Mouse (Mus musculus) heart, adult 2 months (tissue): Measurements from ENCODE around the gene BC034090. TPM values are rescaled to one million over a fixed set of nuclear protein-coding genes. Genes with fewer than 3 reads are reported as not detected.
"Not testable (repeated sequence)": the region's sequence is repeated elsewhere in the genome, so short reads cannot be mapped to it uniquely, and the experiment has no call there.

Experiments
- DNase-seq, 2 experiments: peaks; one replicate each; pipeline ENCODE4 v3.0.0; 2021
- H3K27ac ChIP-seq: fragments of 200-600 bp; 2 replicates; pipeline ENCODE4 v1.8.1; 2022
- H3K27me3 ChIP-seq: fragments of 200-500 bp; 2 replicates; pipeline ENCODE4 v1.6.1; 2012; ENCODE audit warnings: mild to moderate bottlenecking, low read length, inconsistent platforms, mixed read lengths; ENCODE audit not compliant: control insufficient read depth, insufficient read depth
- H3K36me3 ChIP-seq: fragments of 200-500 bp; 2 replicates; pipeline ENCODE4 v1.6.1; 2012; ENCODE audit warnings: low read length, inconsistent platforms; ENCODE audit not compliant: control insufficient read depth, insufficient read depth
- H3K4me1 ChIP-seq: fragments of 200-500 bp; 2 replicates; pipeline ENCODE4 v1.6.1; 2011; ENCODE audit warnings: low read length; ENCODE audit not compliant: control insufficient read depth, insufficient read depth
- H3K4me3 ChIP-seq: fragments of 200-600 bp; 2 replicates; pipeline ENCODE4 v1.8.1; 2022
- H3K79me2 ChIP-seq: fragments of 200-500 bp; replicated peaks from 2 replicates; pipeline ENCODE4 v1.6.1; 2012; ENCODE audit warnings: mild to moderate bottlenecking, inconsistent platforms, low read length, moderate library complexity, mixed read lengths; ENCODE audit not compliant: control insufficient read depth, insufficient read depth
- H3K9ac ChIP-seq: fragments of 200-500 bp; 2 replicates; pipeline ENCODE4 v1.6.1; 2012; ENCODE audit warnings: low read depth, mild to moderate bottlenecking, control low read depth, inconsistent platforms, low read length, mixed read lengths
- CTCF ChIP-seq: fragments of 200-600 bp; IDR thresholded peaks from 2 replicates; pipeline ENCODE4 v1.8.1; 2022; ENCODE audit warnings: antibody characterized with exemption, mild to moderate bottlenecking, moderate library complexity
- EP300 ChIP-seq: fragments of 200-500 bp; IDR thresholded peaks from 2 replicates; pipeline ENCODE4 v1.6.1; 2011; ENCODE audit warnings: low read depth, low read length, control low read depth; ENCODE audit not compliant: insufficient read depth
- POLR2A ChIP-seq: fragments of 200-500 bp; IDR thresholded peaks from 2 replicates; pipeline ENCODE4 v1.6.1; 2011; ENCODE audit warnings: mild to moderate bottlenecking, low read depth, low read length, control low read depth; ENCODE audit not compliant: insufficient read depth
- WGBS: fragments of 180-500 bp; shearing (Covaris S2); methylation state at CpG from one replicate; pipeline ENCODE4 v1.1.7; 2018; 5-methylcytosine and 5-hydroxymethylcytosine counted together
- intact Hi-C: fragments of 180-260 bp; cut with DNase I; formaldehyde crosslinking; loops from one replicate; pipeline ENCODE4 v1.15.1; 2025
- polyA plus RNA-seq: library from polyadenylated mRNA; depleted of rRNA; stranded (reverse); fragments of >200 nt; gene quantifications from 2 replicates; pipeline ENCODE4 v1.2.3, GENCODE M21; 2012
- total RNA-seq, 2 experiments: library from RNA; stranded (reverse); gene quantifications; 2 replicates each; pipeline ENCODE4 v1.2.3; 2021

BC034090 gene
- total and polyA plus RNA-seq, 3 experiments, result 31.8 to 37.5 (median 37.2) TPM

DNA sequence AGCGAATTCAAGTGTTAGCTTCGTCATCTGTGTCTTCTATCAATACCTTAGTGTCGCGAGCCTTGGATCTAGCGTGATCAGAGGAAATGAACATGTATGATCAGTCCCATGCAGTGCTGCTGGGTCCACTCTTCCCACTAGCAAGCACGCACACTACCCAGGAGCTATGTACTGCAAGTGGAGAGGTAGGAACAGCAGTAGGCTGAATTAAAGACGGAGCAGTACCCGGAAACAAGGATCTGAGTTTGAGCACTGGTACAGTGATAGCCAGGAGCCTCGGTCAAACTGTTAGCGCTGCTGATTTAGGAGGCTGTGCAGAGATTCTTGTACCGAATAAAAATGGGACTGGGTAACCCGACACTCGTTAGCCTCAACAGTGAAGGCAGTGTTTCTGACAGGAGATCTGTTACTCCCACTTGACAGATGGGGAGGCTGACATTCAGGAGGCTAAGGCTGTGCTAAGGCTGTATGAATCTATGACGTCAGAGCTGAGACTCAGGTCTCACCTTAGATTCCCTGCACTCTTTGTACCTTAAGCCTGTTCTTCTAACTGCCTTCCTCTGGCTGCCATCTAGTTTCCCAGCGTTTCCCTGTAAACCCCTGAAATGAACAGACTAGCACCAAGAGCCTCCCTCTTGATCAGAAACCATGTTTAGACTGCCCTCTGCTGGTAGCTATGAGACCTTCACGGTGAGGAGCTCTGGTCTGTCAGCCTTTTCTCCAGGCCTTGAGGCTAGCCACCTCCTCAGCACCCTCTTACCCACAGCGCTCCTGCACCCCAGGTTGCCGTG lies 37.0 kb upstream of the BC034090 start:
- intact Hi-C loops, result loop anchor here (1.0 to 5.0 kb wide), 2 partner anchors 34 to 57 kb away; no protein-coding TSS in a partner anchor
- H3K27ac ChIP-seq, result no peak overlapping the region
- H3K79me2 ChIP-seq, result no peaks in the 10 kb centered on the region
- no peak overlapping the region for H3K9ac ChIP-seq
- H3K36me3 ChIP-seq, result no peaks in the 10 kb centered on the region
- no peak overlapping the region for H3K4me3 ChIP-seq
- H3K4me1 ChIP-seq, result no peaks in the 10 kb centered on the region
- 0 out of 2 replicates have a peak, but pooled peaks have one; percentile 27 for TF ChIP-seq EP300
- TF ChIP-seq CTCF, result peak; percentile 94
- TF ChIP-seq POLR2A, result no peak
- WGBS, result 65% methylated on average over 18 of the region's 18 CpGs
- H3K27me3 ChIP-seq, result no peaks in the 10 kb centered on the region
- peak; percentile 57 to 60 for DNase-seq

- no peaks in the 10 kb centered on the region for H3K4me1 ChIP-seq
- H3K27me3 ChIP-seq, result no peaks in the 10 kb centered on the region
- no peak overlapping the region for H3K4me3 ChIP-seq
- no peaks in the 10 kb centered on the region for H3K36me3 ChIP-seq
- H3K9ac ChIP-seq, result no peak overlapping the region
- DNase-seq, result no peak
- TF ChIP-seq CTCF, result no peak
- TF ChIP-seq EP300, result no peak
- no peak for TF ChIP-seq POLR2A
- intact Hi-C loops, result loop anchor here (1.0 to 5.0 kb wide), 2 partner anchors 33 to 253 kb away; no protein-coding TSS in a partner anchor
- no peak overlapping the region for H3K27ac ChIP-seq
- WGBS, result 87% methylated on average over 10 of the region's 10 CpGs
- H3K79me2 ChIP-seq, result no peaks in the 10 kb centered on the region
Measured at GRCm38 (mm10) chr1:155280306-155280705, 36.1 kb upstream of the BC034090 start.

GRCm38 (mm10) chr1:155276381-155277033 lies 32.3 kb upstream of the BC034090 start:
- Histone ChIP-seq H3K27me3 (no peaks in the 10 kb centered on the region), H3K36me3 (no peaks in the 10 kb centered on the region), H3K9ac (no peak overlapping the region), H3K4me3 (no peak overlapping the region), H3K4me1 (no peaks in the 10 kb centered on the region), H3K27ac (no peak overlapping the region), H3K79me2 (no peaks in the 10 kb centered on the region)
- DNase-seq, result no peak
- intact Hi-C loops, result no loop called here
- WGBS, result 81% methylated on average over 13 of the region's 13 CpGs
- no peak for TF ChIP-seq EP300

DNA sequence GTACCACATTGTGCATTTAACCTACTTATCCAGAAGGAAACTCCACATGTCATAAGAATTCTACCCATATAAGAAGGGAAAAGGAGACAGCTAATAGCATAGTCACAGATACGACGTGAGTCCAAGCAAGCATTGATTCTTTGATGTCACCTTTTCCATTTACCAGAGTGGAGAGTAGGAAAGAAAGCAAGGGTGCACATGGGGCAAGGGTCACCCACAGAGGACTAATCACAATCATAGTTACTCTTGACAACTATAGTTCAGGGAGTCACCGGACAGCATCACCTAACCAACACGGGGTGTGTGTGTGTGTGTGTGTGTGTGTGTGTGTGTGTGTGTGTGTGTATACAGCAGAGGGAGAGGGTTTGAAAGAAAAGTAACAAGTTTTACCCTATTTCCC lies 31.5 kb upstream of the BC034090 start:
- no peaks in the 10 kb centered on the region for H3K79me2 ChIP-seq
- no peak overlapping the region for H3K4me3 ChIP-seq
- H3K27me3 ChIP-seq, result no peaks in the 10 kb centered on the region
- no peak for DNase-seq
- WGBS, result 86% methylated on average over 4 of the region's 4 CpGs
- H3K4me1 ChIP-seq, result no peaks in the 10 kb centered on the region
- TF ChIP-seq EP300 (no peak), CTCF (no peak), POLR2A (no peak)
- H3K9ac ChIP-seq, result no peak overlapping the region
- H3K36me3 ChIP-seq, result no peaks in the 10 kb centered on the region
- no peak overlapping the region for H3K27ac ChIP-seq
- intact Hi-C loops, result no loop called here

DNA sequence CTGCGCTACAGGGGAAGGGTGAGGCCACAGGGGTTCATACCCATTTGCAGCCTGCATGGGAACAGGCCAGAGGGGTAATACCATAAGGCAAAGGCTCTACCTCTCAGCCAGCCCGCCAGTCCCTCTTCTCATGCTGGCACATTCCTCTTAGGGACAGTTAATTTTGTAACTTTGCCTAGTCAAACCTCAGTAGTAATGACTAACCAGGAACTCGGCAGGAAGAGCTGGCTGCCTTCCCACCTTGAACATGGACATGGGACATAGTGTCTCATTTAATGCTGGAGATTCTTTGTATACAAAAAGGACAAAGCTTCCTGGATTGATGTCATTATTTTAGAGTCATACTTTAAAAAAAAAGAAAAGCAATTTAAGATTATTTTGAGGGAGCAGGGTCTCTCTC lies 30.7 kb upstream of the BC034090 start:
- WGBS, result 55% methylated on average over 3 of the region's 3 CpGs
- H3K27me3 ChIP-seq, result no peaks in the 10 kb centered on the region
- peak; percentile 57 to 60 for DNase-seq
- H3K9ac ChIP-seq, result no peak overlapping the region
- H3K36me3 ChIP-seq, result no peaks in the 10 kb centered on the region
- no peaks in the 10 kb centered on the region for H3K79me2 ChIP-seq
- TF ChIP-seq CTCF, result no peak
- no peak overlapping the region for H3K27ac ChIP-seq
- intact Hi-C loops, result no loop called here
- H3K4me1 ChIP-seq, result no peaks in the 10 kb centered on the region
- H3K4me3 ChIP-seq, result no peak overlapping the region

DNA sequence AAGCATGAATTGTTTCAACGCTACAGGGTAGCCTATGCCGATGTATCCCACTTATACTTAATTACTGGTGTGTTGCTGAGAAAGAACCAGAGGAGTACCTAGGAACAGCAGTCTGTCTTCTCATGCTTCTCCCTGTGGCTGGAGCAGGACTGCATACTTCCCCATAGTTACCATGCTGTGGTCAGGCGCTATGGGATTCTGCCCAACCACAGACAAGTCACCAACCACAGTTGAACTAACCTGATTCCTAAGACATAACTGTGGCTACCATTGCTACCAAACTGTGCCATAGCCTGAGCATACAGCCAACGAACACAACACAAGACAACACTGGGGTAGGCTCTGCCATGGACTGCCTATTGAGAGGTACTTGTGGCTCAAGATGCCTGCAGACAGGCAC lies 28.7 kb upstream of the BC034090 start:
- H3K4me3 ChIP-seq, result no peak overlapping the region
- no peaks in the 10 kb centered on the region for H3K4me1 ChIP-seq
- no peak for TF ChIP-seq EP300
- no peak for TF ChIP-seq POLR2A
- no peak for TF ChIP-seq CTCF
- no peaks in the 10 kb centered on the region for H3K27me3 ChIP-seq
- intact Hi-C loops, result no loop called here
- no peak overlapping the region for H3K27ac ChIP-seq
- 86% methylated on average over 4 of the region's 4 CpGs for WGBS
- DNase-seq, result no peak
- no peaks in the 10 kb centered on the region for H3K79me2 ChIP-seq
- no peak overlapping the region for H3K9ac ChIP-seq
- no peaks in the 10 kb centered on the region for H3K36me3 ChIP-seq

GRCm38 (mm10) chr1:155262496-155262895 lies 18.3 kb upstream of the BC034090 start:
- H3K4me3 ChIP-seq, H3K4me1 ChIP-seq, H3K27me3 ChIP-seq, H3K36me3 ChIP-seq, intact Hi-C loops, H3K79me2 ChIP-seq, H3K27ac ChIP-seq, DNase-seq, H3K9ac ChIP-seq: not testable (repeated sequence)
- WGBS, result 93% methylated on average over 10 of the region's 10 CpGs
